Mouse (Mus musculus): Measurements from ENCODE around the gene Car10.
A peak's percentile ranks its signal among the peaks of the same experiment; 100 is the strongest.

DNA sequence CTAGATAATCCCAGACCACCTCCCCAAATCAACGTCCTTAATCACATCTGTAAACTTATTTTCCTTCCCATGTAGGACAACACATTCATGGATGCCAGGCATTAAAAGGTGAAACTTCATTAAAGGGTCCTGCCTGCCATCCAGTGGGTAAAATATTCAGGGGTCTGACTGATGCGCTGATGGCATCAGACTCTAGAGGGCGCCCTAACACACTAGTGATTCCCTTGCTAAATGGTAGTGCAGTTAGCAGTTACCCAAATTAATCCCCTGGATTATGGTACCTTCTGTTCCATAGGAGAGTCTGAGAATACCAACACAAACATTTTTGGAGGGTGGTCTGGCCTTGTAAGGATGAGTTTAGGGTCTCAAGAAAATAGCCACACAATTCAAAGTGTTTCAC is 453.1 kb downstream of the Car10 start:
- TF ChIP-seq CTCF (IDR thresholded peaks at IDR 0.05; ENCODE audit: low read depth) (peak; percentile 66), EP300 (optimal IDR thresholded peaks at IDR 0.05) (no peak)
